Comparison of ENCODE assay signal across 9 mouse cellular contexts in genomic region chr11:46864809-46865208, GRCm38 (mm10). TPM values are rescaled to one million over a fixed set of nuclear protein-coding genes. Genes with fewer than 3 reads are reported as not detected.
DNase-seq lines count a peak whose midpoint lies in the region; ATAC-seq lines count a peak whose summit lies in the region.
"Had no signal": no experiment of that assay in that cellular context is flagged by ENCODE, and none has a peak within 500 bp of the region (broad histone marks: within the 10 kb centered on the region; RNA-seq: fewer than 3 reads in every experiment).

No protein-coding gene starts in this region.

- H3K4me3 ChIP-seq in heart, embryonic 12.5 days = no peak overlapping the region
- no peak overlapping the region for H3K4me3 ChIP-seq in kidney, embryonic 16.5 days (ENCODE audit: low read length)

- H3K9me3 ChIP-seq in heart, embryonic 12.5 days (replicated peaks) = no peaks in the 10 kb centered on the region
- H3K9me3 ChIP-seq in kidney, embryonic 16.5 days (ENCODE audit: low read length) = no peaks in the 10 kb centered on the region

- 69% methylated on average over 1 of the region's 1 CpGs for WGBS in heart, embryonic 12.5 days
- 89% methylated on average over 1 of the region's 1 CpGs for WGBS in kidney, embryonic 16.5 days

- H3K27me3 ChIP-seq in heart, embryonic 12.5 days (replicated peaks) = no peaks in the 10 kb centered on the region
- no peaks in the 10 kb centered on the region for H3K27me3 ChIP-seq in kidney, embryonic 16.5 days (ENCODE audit: insufficient read depth, low read length)

- H3K4me2 ChIP-seq in heart, embryonic 12.5 days = no peak overlapping the region
- no peak overlapping the region for H3K4me2 ChIP-seq in kidney, embryonic 16.5 days (replicated peaks; ENCODE audit: low read depth, low read length)

- no peaks in the 10 kb centered on the region for H3K4me1 ChIP-seq in heart, embryonic 12.5 days (replicated peaks)
- no peaks in the 10 kb centered on the region for H3K4me1 ChIP-seq in kidney, embryonic 16.5 days (ENCODE audit: insufficient read depth, low read length)

- DNase-seq in heart, postnatal 10 days = peak; percentile 25 to 35
- DNase-seq in 3T3-L1 (ENCODE audit: low read depth, low spot score) (peak; percentile 48), ES-CJ7 (ENCODE audit: low read depth, low spot score) (peak; percentile 19)
- DNase-seq in right cerebral cortex, adult 2 months (ENCODE audit: low spot score in 2 of 2) = peak; percentile 38 to 53
- DNase-seq in spleen, postnatal 14 days (ENCODE audit: low spot score in 2 of 2) = no peak

- no peak for ATAC-seq in heart, embryonic 12.5 days (ENCODE audit: insufficient number of reproducible peaks, low FRiP score)
- peak; percentile 61; the same call in 1 of the 2 replicates for ATAC-seq in kidney, embryonic 16.5 days (ENCODE audit: low FRiP score, low TSS enrichment)
- no peak for ATAC-seq in megakaryocyte, adult 5-6 weeks (ENCODE audit: poor library complexity, severe bottlenecking)

- intact Hi-C loops in heart, postnatal 10 days (cut with DNase I) = loop anchor here (2.0 kb wide), 1 partner anchor 522 kb away; no protein-coding TSS in a partner anchor

- H3K27ac ChIP-seq in heart, embryonic 12.5 days (ENCODE audit: poor library complexity, severe bottlenecking) = no peak overlapping the region
- no peak overlapping the region for H3K27ac ChIP-seq in kidney, embryonic 16.5 days (ENCODE audit: low read length)

- no peak overlapping the region for H3K9ac ChIP-seq in heart, embryonic 12.5 days
- H3K9ac ChIP-seq in kidney, embryonic 16.5 days (replicated peaks; ENCODE audit: low read length) = no peak overlapping the region

- H3K36me3 ChIP-seq in heart, embryonic 12.5 days = no peaks in the 10 kb centered on the region
- no peaks in the 10 kb centered on the region for H3K36me3 ChIP-seq in kidney, embryonic 16.5 days (ENCODE audit: insufficient read depth, low read length)

RNA-seq across cellular contexts. Expression of gene Timd4, which starts 54.2 kb away (rescaled TPM):
- under 1 TPM; 0.26 to 0.72 TPM for total RNA-seq in heart, postnatal 10 days (2021)
- 0.23 TPM in 1 of 2 replicates, not detected in the other for polyA plus RNA-seq in heart, embryonic 12.5 days (2016; fragmentation: Nextera tagmentation; extraction: Ambion mirVana)
- polyA plus RNA-seq in kidney, embryonic 16.5 days (2015; fragmentation: Nextera tagmentation; extraction: Ambion mirVana) = 0.32 and 0.39 TPM in 2 replicates
- total RNA-seq in megakaryocyte, adult 5-6 weeks (2015) = 0.71 TPM in 1 of 2 replicates, not detected in the other
- total RNA-seq in megakaryocyte, adult 5-6 weeks (2017) = 0.11 TPM in 1 of 2 replicates, not detected in the other
- total RNA-seq: hematopoietic stem cell, adult 5-6 weeks had no signal

Comparison
In these comparisons a context has a peak if more than half of its experiments do, and no peak if none do; other contexts are left out.
1. DNase-seq: peak in heart, postnatal 10 days (2 of 2), 3T3-L1 (single experiment), ES-CJ7 (single experiment) and right cerebral cortex, adult 2 months (2 of 2); none in spleen, postnatal 14 days (0 of 2).